Mouse (Mus musculus): Measurements from ENCODE around the gene Phc1.

GRCm38 (mm10) chr6:122308505-122309393, 31.6 kb downstream of the Phc1 start, which contains the start of gene M6pr:
- peak; percentile 68; the same call in 1 of the 2 replicates for TF ChIP-seq EP300 (IDR thresholded peaks at IDR 0.05)
- peak; percentile 92 for TF ChIP-seq CTCF (IDR thresholded peaks at IDR 0.05)
